Mouse (Mus musculus) right cerebral cortex, postnatal 25 days (tissue): ENCODE measurements around the gene Spz1.

ENCODE experiments used
- DNase-seq: peaks from one replicate; pipeline ENCODE4 v3.0.0; 2022

The Spz1 gene

DNA sequence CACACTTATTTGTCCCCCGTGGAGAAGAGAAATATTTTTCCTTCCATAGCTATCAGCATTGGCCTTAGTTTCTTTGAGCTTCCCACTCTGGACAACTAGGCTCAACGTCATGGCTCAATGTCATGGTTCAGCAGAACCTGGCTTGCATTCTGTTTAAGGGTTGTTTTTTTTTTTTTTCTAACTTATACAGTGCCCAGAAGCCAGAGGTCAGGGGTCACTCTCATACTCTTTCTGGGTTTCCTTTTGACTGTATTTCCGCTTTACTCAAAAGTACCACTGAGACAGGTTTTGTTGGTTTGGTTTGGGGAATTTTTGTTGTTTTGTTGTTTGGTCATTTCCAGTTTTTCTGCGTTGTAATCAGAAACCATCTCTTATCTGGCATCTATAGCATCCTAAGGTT, 2.2 kb upstream of the Spz1 start:
- DNase-seq, result no peak

DNA sequence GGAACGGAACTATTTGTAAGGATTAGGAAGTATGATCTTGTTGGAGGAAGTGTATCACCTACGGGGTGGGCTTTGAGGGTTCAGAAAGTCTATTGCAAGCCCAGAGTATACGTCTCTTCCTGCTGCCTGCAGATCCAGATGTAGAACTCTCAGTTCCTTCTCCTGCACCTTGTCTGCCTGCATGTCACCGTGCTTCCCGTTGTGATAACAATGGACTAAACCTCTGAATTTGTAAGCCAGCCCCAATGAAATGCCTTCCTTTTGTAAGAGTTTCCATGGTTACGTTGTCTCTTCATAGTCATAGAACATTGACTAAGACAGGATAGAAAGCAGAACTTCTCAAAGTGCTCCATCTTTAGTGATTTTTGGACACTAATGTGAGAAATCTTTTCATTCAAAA, 716 bp upstream of the Spz1 start:
- no peak for DNase-seq

GRCm38 (mm10) chr13:92559429-92559828, 16.5 kb downstream of the Spz1 start:
- DNase-seq, result no peak

- no peak for DNase-seq
Observed at GRCm38 (mm10) chr13:92557229-92557628, 18.7 kb downstream of the Spz1 start.

GRCm38 (mm10) chr13:92556458-92557126, 19.4 kb downstream of the Spz1 start:
- DNase-seq, result no peak

GRCm38 (mm10) chr13:92547093-92547492, 28.9 kb downstream of the Spz1 start:
- DNase-seq, result no peak

GRCm38 (mm10) chr13:92540997-92541396, 35.0 kb downstream of the Spz1 start:
- no peak for DNase-seq

GRCm38 (mm10) chr13:92539126-92539525, 36.8 kb downstream of the Spz1 start:
- DNase-seq, result no peak

DNA sequence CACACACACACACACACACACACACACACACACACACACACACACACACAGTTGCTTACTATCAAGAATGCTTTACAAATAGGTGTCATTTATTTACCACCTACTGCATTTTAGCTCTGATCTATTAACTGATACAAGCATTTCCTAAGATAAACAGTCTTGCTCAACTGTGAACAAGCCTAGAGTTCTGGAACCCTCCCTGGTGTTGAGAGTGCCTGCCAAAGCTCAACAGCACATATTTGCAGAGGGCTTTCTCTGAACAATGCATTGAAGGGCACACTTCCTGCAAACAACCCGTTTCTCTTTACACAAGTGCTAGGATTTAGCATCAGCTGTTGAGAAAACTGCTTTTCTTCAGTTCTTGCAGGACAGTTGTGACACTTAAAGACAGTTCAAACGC, 42.2 kb downstream of the Spz1 start:
- DNase-seq, result no peak

DNA sequence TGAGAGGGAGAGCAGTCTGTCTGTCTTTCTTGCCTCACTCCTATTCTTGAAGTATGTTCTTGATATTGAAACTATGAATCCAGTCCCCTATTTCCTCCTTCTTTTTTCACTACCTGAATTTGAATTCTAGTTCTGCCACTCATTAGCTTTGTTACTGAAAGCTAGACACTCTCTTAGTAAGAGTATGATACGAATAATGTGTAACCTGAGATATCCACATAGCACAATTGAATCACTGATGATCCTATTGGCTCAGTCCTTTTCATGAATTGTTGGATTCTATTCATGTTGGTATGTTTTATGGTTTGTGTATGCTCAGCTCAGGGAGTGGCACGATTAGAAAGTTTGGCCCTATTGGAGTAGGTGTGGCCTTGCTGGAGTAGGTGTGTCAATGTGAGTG, 43.8 kb downstream of the Spz1 start:
- DNase-seq, result no peak

DNA sequence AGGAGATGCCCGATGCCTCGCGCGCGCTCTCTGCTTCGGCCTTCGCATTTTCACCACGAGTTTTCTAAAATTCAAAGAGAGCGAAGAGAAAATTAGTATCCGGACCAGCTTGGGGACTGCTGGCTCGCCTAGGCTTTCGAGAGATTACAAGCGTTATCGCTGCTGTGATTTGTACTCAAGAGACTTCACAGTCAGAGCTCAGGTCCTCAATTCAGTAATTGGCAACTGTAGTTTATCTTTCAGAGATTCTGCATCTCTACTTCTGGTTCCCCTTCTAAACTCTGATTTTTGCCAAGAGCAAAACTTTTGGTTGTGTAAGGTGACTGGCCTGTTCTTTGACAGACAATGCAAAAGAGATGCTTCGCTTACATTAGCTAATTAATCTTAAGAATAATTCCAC, 44.7 kb downstream of the Spz1 start:
- DNase-seq, result no peak

GRCm38 (mm10) chr13:92530721-92531211, 45.2 kb downstream of the Spz1 start, which contains the start of gene Zfyve16:
Gene Zfyve16 (minus strand): TSS chr13:92530868.
- DNase-seq, result peak; percentile 98

- no peak for DNase-seq
Observed at GRCm38 (mm10) chr13:92529828-92530720, 45.9 kb downstream of the Spz1 start.
